Mouse (Mus musculus) ES-CJ7 (cell line): Measurements from ENCODE around the gene Gm49378.
A peak's percentile ranks its signal among the peaks of the same experiment; 100 is the strongest.

Experiments
- DNase-seq: peaks from one replicate; pipeline ENCODE4 v3.0.0; 2011; ENCODE audit warnings: low read depth, low spot score

Gm49378 gene

GRCm38 (mm10) chr14:55637795-55638194 lies at the start of gene Gm49378:
Gm49378 (minus strand) TSS chr14:55637895.
- no peak for DNase-seq

- no peak for DNase-seq
These were observed 44.4 kb upstream of the Gm49378 start for GRCm38 (mm10) chr14:55682118-55682493.

- DNase-seq, result peak; percentile 99
These were observed 43.7 kb upstream of the Gm49378 start, which contains the start of gene Tinf2 for GRCm38 (mm10) chr14:55681160-55682117. Tinf2 (minus strand) TSS chr14:55681820.

GRCm38 (mm10) chr14:55677615-55678014 lies 39.9 kb upstream of the Gm49378 start:
- DNase-seq, result no peak

- no peak for DNase-seq
These were observed 35.0 kb upstream of the Gm49378 start for GRCm38 (mm10) chr14:55672741-55673060.

GRCm38 (mm10) chr14:55671833-55672740 lies 34.4 kb upstream of the Gm49378 start, which contains the start of the genes Gmpr2 and Nedd8:
Gmpr2 (plus strand) TSS chr14:55671941.
Nedd8 (minus strand) TSS chr14:55672124.
- DNase-seq, result peak; percentile 99

GRCm38 (mm10) chr14:55671486-55671832 lies 33.8 kb upstream of the Gm49378 start:
- no peak for DNase-seq

- DNase-seq, result no peak
These were observed 22.9 kb upstream of the Gm49378 start for GRCm38 (mm10) chr14:55660636-55661035.

- peak; percentile 88 for DNase-seq
These were observed 22.4 kb upstream of the Gm49378 start, which contains the start of gene Mdp1 for GRCm38 (mm10) chr14:55659960-55660573. Mdp1 (minus strand) TSS chr14:55660508.

- DNase-seq, result no peak
These were observed 20.3 kb upstream of the Gm49378 start for GRCm38 (mm10) chr14:55658011-55658410.

- no peak for DNase-seq
These were observed 19.2 kb upstream of the Gm49378 start for GRCm38 (mm10) chr14:55656935-55657334.

- DNase-seq, result no peak
These were observed 13.8 kb upstream of the Gm49378 start for GRCm38 (mm10) chr14:55651528-55651927.

- DNase-seq, result no peak
These were observed 12.2 kb upstream of the Gm49378 start, which contains the start of gene Tssk4 for GRCm38 (mm10) chr14:55649884-55650283. Tssk4 (plus strand) TSS chr14:55650184.

GRCm38 (mm10) chr14:55644261-55644888 lies 6.7 kb upstream of the Gm49378 start:
- no peak for DNase-seq

- DNase-seq, result peak; percentile 66
These were observed 5.6 kb upstream of the Gm49378 start, which contains the start of gene Tm9sf1 for GRCm38 (mm10) chr14:55643060-55643907. Tm9sf1 (minus strand) TSS chr14:55643806.

GRCm38 (mm10) chr14:55642679-55643059 lies 5.0 kb upstream of the Gm49378 start:
- DNase-seq, result no peak

- DNase-seq, result no peak
These were observed 3.6 kb upstream of the Gm49378 start for GRCm38 (mm10) chr14:55641291-55641690.

GRCm38 (mm10) chr14:55640816-55641215 lies 3.1 kb upstream of the Gm49378 start:
- DNase-seq, result no peak

GRCm38 (mm10) chr14:55635523-55636007 lies 2.1 kb downstream of the Gm49378 start, which contains the start of gene Ipo4:
Ipo4 (minus strand) TSS chr14:55635957.
- DNase-seq, result peak; percentile 90
